Mouse (Mus musculus) kidney, postnatal 14 days (tissue): ENCODE data around the gene Klhl29.

ENCODE experiments used
- DNase-seq: peaks from one replicate; pipeline ENCODE4 v3.0.0; 2022; ENCODE audit warnings: mixed read lengths

Gene Klhl29

DNA sequence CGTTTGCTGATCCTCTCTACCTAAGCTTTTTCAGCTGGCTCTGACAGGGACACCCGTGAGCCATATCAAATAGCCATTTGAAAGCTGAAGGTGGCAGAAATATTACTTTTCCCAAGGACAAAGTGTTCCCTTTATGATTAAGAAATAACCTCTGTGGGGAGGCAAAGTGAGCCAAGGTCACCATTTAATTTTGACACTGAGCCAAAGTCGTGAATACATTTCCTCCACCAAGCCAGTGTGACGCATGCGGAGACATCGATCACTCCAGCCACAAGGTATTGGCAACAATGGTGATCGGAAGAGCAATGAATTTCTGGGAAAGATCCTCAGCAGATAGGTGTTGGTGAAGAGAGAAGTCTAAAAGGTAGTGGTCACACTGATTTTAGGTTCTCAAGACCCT is 83.2 kb downstream of the Klhl29 start:
- DNase-seq, result no peak

GRCm38 (mm10) chr12:5285579-5285978 is 89.9 kb downstream of the Klhl29 start:
- no peak for DNase-seq

GRCm38 (mm10) chr12:5284961-5285360 is 90.5 kb downstream of the Klhl29 start:
- DNase-seq, result peak; percentile 58

- no peak for DNase-seq
These were observed 91.8 kb downstream of the Klhl29 start for GRCm38 (mm10) chr12:5283654-5284053.

DNA sequence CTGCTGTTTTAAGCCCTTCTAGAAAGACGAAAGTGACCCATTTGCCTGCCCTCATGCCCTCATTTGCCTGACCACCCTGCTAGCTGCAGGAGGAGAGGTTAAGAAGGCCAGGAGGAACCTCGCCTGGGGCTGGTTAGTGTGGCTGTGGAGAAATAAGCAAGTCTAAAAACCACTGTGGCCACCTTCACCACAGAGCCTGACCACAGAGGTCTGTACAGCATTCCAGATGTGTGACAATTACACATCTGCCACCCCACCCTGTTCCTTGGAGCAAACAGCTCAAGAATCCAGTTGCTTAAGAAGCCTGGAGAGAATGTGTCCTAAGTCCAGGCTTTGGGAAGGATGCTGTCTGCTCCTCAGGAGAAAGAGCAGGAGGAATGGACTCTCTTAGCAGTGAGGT is 92.9 kb downstream of the Klhl29 start:
- DNase-seq, result no peak

DNA sequence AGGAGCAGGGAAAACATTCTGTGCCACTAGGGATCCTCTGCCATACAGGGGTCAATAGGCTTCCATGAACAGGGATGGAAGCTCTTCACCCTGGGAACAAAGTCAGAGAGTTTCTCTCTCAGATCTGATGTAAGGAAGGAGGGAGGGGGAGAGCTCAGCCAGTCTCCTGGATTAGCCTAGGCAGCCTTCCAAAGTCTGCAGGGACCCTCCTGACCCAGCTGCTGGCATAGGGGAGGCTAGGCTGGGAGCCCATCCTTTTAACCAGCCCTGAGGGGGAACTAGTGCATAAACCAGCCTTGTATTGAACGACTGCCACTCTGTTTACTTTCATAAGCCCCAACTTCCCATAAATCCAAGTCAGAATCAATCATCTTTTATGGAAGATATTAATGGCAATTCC is 95.6 kb downstream of the Klhl29 start:
- DNase-seq, result no peak

GRCm38 (mm10) chr12:5277028-5277427 is 98.5 kb downstream of the Klhl29 start:
- peak; percentile 77 for DNase-seq

DNA sequence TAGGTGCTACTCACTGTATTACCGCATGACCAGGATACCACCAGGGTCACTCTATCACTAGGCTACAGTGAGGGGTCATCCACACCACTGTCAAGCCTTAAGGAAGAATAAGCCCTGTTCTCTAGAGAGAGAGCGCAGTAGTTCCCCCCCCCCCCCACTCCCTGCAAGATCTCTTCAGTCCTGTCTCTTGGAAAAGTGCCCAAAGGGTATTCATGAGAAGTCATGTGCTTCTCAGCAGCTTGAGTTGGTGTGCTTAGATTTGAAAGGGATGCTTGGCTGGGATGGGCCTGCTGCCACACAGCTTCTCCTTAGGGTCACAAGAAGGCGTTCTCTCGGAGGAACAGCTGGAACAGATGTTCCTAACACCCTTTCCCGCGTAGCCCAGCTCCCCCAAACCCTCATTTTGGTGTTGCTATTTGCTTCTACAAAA is 100.0 kb downstream of the Klhl29 start:
- DNase-seq, result no peak

GRCm38 (mm10) chr12:5274519-5274944 is 101.0 kb downstream of the Klhl29 start:
- DNase-seq, result no peak

DNA sequence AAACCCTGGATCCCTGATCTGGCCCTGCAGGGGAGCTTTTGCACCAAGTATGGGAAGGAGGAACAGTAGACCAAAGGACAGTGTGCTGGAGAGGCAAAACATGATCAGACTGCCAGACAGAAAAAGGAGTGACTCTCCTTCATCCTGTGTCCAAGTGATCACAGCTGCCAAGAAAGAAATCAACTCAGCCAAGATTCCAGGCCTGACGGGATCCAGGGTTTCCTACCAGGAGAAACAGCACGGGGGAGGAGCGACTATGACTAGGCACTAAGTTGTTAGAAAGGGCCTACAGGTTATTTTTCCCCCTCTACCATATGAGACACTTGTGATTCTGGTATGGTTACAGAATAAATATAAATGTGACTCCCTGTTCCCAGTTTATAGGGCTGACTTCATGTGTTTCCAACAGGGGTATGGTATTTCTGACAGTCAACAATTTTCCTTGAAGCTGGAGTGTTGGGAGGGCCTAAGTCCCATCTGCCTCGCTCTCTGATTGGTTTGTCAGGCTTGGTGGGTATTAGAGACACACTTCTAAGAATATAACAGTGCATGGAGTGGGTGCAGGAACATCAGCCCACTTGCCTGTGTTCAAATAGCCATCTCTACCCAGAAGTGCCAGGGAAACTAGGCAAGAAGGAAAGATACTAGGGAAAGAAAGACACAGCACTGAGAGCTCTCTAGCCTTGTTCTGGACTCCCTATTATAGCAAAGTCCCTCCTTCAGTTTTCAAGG is 102.0 kb downstream of the Klhl29 start:
- DNase-seq, result no peak

GRCm38 (mm10) chr12:5270527-5270926 is 105.0 kb downstream of the Klhl29 start:
- no peak for DNase-seq

DNA sequence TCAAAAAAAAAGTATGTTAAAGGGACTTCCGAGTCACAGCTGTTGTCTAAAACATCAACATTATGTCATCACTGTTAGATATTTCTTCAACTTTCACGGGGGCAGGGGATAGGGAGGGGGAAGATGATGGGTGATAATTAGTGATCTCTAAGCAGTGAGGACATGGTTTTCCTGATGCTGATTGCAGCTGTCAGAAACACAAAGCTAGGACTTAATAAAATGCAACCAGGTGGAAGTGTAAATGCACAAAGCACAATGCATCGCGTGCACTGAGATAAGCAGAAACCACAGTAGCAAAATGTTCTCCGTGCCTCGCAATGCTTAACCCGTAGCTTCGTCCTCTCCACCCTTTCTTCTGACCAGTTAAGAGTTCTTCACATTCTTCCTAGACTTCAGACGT is 105.5 kb downstream of the Klhl29 start:
- no peak for DNase-seq

GRCm38 (mm10) chr12:5269061-5269460 is 106.4 kb downstream of the Klhl29 start:
- no peak for DNase-seq

- no peak for DNase-seq
These were observed 107.3 kb downstream of the Klhl29 start for GRCm38 (mm10) chr12:5268188-5268612.

- no peak for DNase-seq
These were observed 108.0 kb downstream of the Klhl29 start for GRCm38 (mm10) chr12:5267271-5268187.

GRCm38 (mm10) chr12:5266773-5267172 is 108.7 kb downstream of the Klhl29 start:
- DNase-seq, result no peak

- DNase-seq, result no peak
These were observed 114.0 kb downstream of the Klhl29 start for GRCm38 (mm10) chr12:5261476-5261875.

DNA sequence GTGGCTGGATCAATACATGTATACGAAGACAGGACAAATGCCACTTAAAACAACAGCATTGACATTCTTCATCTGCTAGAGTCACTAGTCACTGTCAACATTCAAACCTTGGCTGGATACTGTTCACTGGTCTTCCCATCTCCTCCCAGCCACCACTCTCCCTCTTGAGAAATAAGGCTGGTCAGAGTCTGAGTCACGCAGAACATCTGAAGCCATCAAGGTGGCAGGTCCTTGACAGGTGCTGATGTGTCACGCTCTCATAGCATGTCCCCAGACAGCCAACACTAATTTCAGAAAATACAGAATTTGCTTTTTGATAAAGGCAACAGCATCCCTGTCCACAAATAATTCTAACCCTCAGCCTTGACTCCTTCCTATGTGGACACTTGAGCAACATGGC is 116.7 kb downstream of the Klhl29 start:
- no peak for DNase-seq

DNA sequence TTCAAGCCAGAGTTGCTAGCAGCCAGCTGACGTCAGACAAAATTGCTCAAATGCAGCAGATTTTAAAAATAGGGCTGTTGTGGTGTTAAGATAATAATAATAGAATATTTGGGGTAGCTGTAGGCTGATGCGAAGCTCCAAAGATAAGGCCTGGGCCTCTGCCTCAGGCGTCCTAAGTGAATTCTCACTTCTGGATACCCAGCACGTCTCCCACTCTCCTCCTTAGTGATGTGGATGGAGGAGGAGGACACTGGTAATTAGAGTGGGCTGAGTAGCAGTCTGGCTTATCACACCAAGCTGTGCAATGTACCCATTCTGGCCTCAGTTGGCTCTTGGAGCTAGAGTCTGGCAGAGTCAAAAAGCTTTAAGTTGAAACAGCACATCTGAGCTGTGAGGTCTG is 118.3 kb downstream of the Klhl29 start:
- DNase-seq, result no peak

DNA sequence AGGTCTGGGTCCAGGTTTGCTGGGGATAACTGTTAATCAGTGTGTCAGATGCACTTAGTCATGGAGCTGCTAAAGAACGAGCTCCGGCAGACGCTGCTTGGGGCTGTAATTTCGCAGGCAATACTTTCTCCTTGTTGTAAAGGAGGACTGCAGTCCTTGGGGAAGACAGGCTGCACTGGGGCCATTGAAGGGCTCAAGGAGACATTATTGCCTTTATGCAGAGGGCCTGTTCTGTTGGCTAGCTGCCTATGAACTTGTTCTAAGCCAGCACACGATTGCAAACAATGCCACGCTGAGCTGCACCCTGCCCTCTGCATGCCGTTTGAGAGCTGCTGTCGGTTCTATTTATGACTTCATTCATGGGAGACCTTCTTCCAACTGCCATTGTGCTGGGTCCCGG is 120.4 kb downstream of the Klhl29 start:
- DNase-seq, result no peak

- DNase-seq, result no peak
These were observed 121.1 kb downstream of the Klhl29 start for GRCm38 (mm10) chr12:5254246-5254982.

DNA sequence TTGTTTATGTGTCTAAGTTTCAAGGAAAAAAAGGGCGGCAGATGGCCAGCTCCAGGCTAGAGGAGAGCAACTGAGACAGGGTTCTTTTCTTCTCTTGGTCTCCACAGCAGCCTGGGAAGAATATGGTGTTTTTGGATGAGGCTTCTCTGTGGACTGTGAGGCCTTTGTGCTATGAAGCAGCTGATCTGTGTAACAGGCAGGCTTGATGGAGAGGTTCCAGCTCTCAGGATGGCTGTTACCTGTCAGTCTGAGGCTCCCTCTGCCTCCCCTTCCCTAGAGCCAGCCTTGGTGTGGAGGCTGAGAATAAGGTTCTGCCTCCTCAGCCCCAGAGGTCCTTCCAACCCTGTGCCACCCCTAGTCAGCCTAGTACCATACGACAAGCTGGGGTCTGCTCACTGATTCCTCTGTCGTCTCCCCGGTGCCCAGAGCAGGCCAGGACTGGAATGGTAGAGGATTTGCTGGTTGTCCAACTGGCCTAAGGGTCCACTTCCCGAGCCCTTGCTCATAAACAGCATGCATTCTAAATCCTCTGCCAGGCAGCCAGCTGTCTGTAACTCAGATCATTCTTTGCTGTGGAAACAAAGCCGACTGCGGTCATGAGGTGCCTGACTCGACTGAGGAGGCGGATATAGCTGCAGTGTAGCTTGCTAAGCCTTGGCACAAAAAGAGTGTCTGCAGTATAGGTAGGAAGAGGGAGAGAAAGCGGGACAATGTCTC is 122.0 kb downstream of the Klhl29 start:
- no peak for DNase-seq

- DNase-seq, result no peak
These were observed 122.9 kb downstream of the Klhl29 start for GRCm38 (mm10) chr12:5252569-5252968.
